Mouse (Mus musculus): ENCODE measurements around the gene Elovl6. TPM values are rescaled to one million over a fixed set of nuclear protein-coding genes. Genes with fewer than 3 reads are reported as not detected.

Elovl6 gene
- total and polyA plus RNA-seq, 3 experiments: 15.0 to 17.2 TPM; not detected in 1

DNA sequence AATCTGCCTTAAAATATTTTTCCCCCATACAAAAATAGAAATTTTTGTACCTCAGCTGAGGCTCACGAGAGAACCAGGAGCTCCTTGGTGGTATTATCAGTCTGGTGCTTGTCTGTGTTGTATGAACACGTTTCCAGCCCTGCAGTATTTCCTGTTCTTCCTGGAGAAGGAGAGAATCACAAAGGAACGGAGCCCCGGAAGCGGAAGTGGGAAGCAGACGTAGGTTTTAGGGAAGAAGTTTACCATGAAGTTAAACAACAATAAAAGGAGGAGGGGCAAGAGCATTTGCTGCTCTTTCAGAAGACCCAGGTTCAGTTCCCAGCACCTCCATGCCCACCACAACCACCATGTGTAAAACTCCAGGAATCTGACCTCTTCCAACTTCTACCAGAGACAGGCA is 44.4 kb downstream of the Elovl6 start:
- peaks cover 0 to 12% of the 10 kb centered on the region in 2 experiments; a peak in 2 of 4 replicates for H3K36me3 ChIP-seq (ENCODE audit: control insufficient read depth in 1 of 2, insufficient read depth in 2 of 2, low read length in 2 of 2)
- peaks cover 5 to 11% of the 10 kb centered on the region in 2 experiments; a peak in 3 of 4 replicates for H3K4me1 ChIP-seq (ENCODE audit: control insufficient read depth in 1 of 2, insufficient read depth in 2 of 2, low read length in 2 of 2)
- DNase-seq (ENCODE audit: low read depth, low spot score): no peak
- no peaks in the 10 kb centered on the region for H3K79me2 ChIP-seq (ENCODE audit: control insufficient read depth, insufficient read depth, low read length, poor library complexity)
- H3K4me3 ChIP-seq (ENCODE audit: control insufficient read depth in 1 of 2, insufficient read depth in 1 of 2, low read depth in 2 of 2, low read length in 2 of 2): no peak overlapping the region
- H3K9ac ChIP-seq (ENCODE audit: control insufficient read depth, low read depth, low read length, poor library complexity, severe bottlenecking): no peak overlapping the region
- H3K27me3 ChIP-seq (ENCODE audit: control insufficient read depth in 1 of 2, insufficient read depth in 2 of 2, low read length in 2 of 2): no peaks in the 10 kb centered on the region
- TF ChIP-seq POLR2AphosphoS2 (IDR thresholded peaks at IDR 0.05; ENCODE audit: low read length) (no peak), MYB (IDR thresholded peaks at IDR 0.05; ENCODE audit: low read depth, low read length) (no peak), TAL1 (IDR thresholded peaks at IDR 0.05; ENCODE audit: low read length) (no peak), MAX (IDR thresholded peaks at IDR 0.05; ENCODE audit: low read length) (no peak), BHLHE40 (IDR thresholded peaks at IDR 0.05; ENCODE audit: borderline replicate concordance, low read depth, low read length) (no peak), SMC3 (IDR thresholded peaks at IDR 0.05; ENCODE audit: low read depth, low read length) (no peak), TBP (IDR thresholded peaks at IDR 0.05; ENCODE audit: low read depth, low read length) (no peak), UBTF (IDR thresholded peaks at IDR 0.05; ENCODE audit: borderline replicate concordance, insufficient read depth, low read depth, low read length) (no peak), MXI1 (IDR thresholded peaks at IDR 0.05; ENCODE audit: low read depth, low read length) (no peak), ZKSCAN1 (IDR thresholded peaks at IDR 0.05; ENCODE audit: low read depth, low read length) (no peak), ZMIZ1 (IDR thresholded peaks at IDR 0.05; ENCODE audit: low read depth, low read length) (no peak), JUND (IDR thresholded peaks at IDR 0.05; ENCODE audit: low read depth, low read length) (no peak), MEF2A (IDR thresholded peaks at IDR 0.05; ENCODE audit: extremely low read depth, insufficient replicate concordance, low read depth, low read length, poor library complexity, severe bottlenecking) (no peak)
- H3K9me3 ChIP-seq (replicated peaks; ENCODE audit: insufficient read depth, low read length): no peaks in the 10 kb centered on the region
- no peak overlapping the region for H3K27ac ChIP-seq (ENCODE audit: control insufficient read depth, low read depth, low read length)

DNA sequence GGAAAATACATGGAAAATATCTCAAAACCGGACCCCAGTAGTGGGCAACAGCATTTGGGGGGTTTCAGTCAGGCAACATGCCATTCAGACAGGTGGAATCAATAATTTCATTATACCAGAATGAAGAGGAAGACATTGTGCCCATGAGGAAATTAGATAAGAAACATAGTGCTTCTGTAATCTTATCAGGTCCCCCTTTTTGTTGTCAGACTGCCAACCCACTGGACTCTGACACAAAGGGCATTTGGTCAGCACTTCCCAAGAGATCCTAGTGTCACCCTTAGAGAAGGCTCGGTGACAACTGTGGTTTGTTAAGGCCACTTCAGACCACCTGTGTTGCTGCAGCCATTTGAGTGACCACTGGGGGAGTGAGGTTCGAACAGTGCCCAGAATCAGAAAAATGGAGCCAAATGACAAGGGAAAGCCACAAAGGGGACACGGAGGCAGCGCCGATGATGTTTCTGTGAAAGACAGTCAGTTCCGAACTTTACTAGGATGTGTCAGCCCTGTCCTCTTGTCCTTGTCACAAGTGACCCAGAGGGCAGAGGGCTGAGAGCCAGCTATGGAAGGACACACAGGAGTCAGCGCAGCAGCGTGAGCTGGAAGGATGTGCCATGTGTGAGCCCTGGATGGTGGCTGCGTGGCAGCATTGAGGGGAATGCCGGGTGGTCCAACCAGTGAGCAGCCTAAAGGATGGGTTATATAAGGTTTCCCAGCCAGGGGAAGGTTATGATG is 46.8 kb downstream of the Elovl6 start:
- Histone ChIP-seq H3K9me3 (replicated peaks; ENCODE audit: insufficient read depth, low read length) (no peaks in the 10 kb centered on the region), H3K4me1 (ENCODE audit: control insufficient read depth in 1 of 2, insufficient read depth in 2 of 2, low read length in 2 of 2) (peaks cover 2 to 5% of the 10 kb centered on the region in 2 experiments; a peak in 2 of 4 replicates), H3K4me3 (ENCODE audit: control insufficient read depth in 1 of 2, insufficient read depth in 1 of 2, low read depth in 2 of 2, low read length in 2 of 2) (no peak overlapping the region), H3K36me3 (ENCODE audit: control insufficient read depth in 1 of 2, insufficient read depth in 2 of 2, low read length in 2 of 2) (peaks cover 0 to 6% of the 10 kb centered on the region in 2 experiments; a peak in 2 of 4 replicates), H3K79me2 (ENCODE audit: control insufficient read depth, insufficient read depth, low read length, poor library complexity) (no peaks in the 10 kb centered on the region), H3K27ac (ENCODE audit: control insufficient read depth, low read depth, low read length) (no peak overlapping the region), H3K9ac (ENCODE audit: control insufficient read depth, low read depth, low read length, poor library complexity, severe bottlenecking) (no peak overlapping the region), H3K27me3 (ENCODE audit: control insufficient read depth in 1 of 2, insufficient read depth in 2 of 2, low read length in 2 of 2) (no peaks in the 10 kb centered on the region)
- peak; percentile 59 for TF ChIP-seq GATA1 (IDR thresholded peaks at IDR 0.05; ENCODE audit: low read depth, low read length)
- TF ChIP-seq TCF12 (IDR thresholded peaks at IDR 0.05; ENCODE audit: low read depth, low read length): peak; percentile 52
- TF ChIP-seq MEF2A (IDR thresholded peaks at IDR 0.05; ENCODE audit: extremely low read depth, insufficient replicate concordance, low read depth, low read length, poor library complexity, severe bottlenecking): no peak
- TF ChIP-seq MXI1 (IDR thresholded peaks at IDR 0.05; ENCODE audit: low read depth, low read length): no peak
- peak; percentile 42 to 44; a peak in 3 of 4 replicates for TF ChIP-seq EP300 (IDR thresholded peaks at IDR 0.05; ENCODE audit: low read depth in 1 of 2, low read length in 2 of 2)
- no peak for DNase-seq (ENCODE audit: low read depth, low spot score)

Measured in MEL (cell line).